Mouse (Mus musculus) telencephalon, adult 2 months (tissue): ENCODE results near the gene Tmem106b.

Experiments used
- DNase-seq: peaks from one replicate; pipeline ENCODE4 v3.0.0-alpha.2; 2011; ENCODE audit warnings: low read depth, low spot score

The Tmem106b gene

DNA sequence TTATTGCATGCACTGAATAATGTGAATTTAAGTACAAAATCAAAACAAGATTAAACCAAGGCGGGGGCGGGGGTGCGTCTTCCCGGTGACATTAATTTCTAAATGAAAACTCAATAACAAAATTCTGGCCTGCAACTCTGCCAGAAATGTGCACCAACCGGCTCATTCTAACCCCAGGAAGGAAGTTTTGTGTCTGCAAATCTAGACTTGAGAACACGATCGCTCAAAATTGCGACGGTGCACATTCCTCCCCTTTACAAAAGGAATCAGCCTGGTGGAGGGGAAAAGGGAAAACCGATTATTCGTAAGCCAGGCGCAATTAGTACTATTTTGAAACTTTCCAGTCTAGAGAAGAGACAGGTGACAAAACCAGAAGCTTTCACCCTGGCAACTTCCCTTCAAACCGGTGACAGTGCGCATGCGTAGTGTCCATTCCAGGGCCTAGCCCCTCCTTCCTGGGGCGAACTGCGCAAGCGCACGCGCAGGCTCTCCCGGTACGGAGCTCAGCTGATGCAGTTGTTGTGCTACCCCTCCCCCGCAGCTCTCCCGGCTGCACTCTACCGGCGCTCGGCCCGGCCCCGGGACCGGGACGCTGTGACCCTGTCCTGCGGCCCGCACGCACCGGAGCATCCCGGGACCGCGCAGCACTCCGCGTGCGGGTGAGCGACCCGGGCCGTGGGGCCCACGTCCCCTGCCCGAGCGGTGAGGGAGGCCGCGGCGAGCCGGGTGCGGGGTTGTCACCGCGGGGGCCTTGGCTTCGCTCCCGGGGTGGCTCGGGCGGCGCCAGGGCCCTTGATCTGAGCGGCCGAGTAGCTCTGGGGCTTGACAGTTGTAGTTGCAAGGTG, at the start of gene Tmem106b:
Gene Tmem106b, plus strand, starts transcription at position 458 of the 845 bp plus-strand sequence.
- peak; percentile 92 for DNase-seq

DNA sequence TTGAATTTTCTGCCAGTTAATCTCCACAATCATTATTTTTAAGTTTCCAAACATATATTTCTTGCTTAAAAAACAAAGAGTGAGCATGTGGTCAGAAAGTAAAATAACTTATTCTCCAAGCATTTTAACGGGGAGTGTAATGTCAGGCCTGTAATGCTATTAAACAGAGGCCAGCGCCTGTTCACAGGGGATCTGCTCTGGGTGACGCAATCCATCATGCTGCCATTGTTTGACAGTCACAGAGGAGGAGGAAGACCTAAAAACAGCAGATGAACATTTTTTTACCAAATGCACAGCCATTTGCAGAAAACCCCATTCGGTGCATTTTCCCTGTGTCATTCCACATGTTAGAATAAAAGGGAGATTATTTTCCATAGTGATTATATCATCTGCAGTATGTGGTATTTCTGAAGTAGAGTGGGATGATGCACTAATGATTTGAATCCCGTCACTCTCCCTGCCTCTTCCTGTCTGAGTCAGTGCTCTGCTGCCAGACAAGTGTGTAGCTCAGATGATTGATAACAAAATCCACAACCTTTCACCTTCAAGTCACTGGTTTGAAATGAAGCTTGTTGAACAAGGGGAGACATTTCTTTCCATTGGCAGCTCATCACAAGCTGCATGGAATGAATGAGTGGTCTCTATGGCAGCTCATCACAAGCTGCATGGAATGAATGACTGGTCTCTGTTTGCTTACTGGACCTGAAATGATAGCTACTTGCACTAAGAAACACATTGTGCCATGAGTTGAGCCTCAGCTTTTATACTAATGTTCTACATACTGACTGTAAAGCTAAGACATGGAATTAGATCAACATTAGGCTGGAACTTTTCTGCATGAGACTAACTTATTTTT, 48.1 kb upstream of the Tmem106b start:
- no peak for DNase-seq

DNA sequence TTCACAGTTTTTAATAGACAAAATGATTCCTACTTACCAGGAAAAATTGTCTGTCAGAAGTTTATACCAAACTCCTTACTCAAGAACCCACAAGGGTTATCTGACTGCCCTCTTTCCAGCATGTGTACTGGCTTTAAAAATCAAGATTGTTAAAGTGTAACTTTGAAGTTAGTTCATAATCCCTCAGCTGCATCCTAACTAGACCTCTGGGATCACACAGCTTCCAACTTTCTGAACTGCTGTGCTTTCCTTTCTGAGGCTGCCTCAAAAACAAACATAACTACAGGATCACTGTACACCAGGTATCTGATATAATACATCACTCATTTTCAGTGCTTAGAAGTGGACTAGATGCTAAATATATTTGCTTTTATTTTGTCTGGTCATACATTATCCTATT, 39.0 kb upstream of the Tmem106b start:
- DNase-seq: no peak

DNA sequence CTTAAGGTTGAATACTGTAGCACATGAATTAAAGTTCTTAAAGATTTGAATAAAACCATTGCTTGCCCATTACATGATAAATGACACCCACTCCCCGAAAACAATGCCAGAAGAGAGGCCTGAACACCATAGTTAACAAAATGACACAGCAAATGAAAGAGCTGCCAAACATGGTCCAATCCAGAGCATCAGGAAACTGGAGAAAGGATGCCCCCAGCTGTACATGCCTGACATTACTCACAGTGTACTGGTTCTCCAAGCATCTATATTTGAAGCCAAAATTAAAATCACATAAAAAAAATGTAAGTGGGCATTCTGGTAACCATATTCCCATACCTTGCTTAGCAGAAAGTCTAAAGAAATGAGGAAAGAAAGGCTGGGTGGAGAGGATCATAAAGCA, 38.6 kb upstream of the Tmem106b start:
- no peak for DNase-seq

- no peak for DNase-seq
Measured at GRCm38 (mm10) chr6:13052408-13053200, 17.0 kb upstream of the Tmem106b start.

GRCm38 (mm10) chr6:13061276-13062039, 8.1 kb upstream of the Tmem106b start:
- DNase-seq: no peak

DNA sequence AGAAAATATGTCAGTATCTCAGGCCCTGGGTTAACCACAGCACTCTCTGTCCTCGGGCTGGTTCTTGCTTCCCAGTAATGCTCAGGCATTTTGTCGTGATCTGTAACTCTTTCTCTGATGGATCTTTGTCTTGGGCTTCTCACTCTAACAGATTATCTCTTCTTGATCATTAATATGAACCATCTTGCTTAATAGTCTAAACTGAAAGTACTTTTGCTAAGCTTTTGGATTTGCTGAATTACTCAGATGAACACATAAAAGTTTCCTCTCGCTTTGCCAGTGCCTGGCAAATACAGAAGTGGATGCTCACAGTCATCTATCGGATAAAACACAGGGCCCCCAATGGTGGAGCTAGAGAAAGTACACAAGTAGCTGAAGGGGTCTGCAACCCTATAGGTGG, 7.5 kb upstream of the Tmem106b start:
- no peak for DNase-seq

DNA sequence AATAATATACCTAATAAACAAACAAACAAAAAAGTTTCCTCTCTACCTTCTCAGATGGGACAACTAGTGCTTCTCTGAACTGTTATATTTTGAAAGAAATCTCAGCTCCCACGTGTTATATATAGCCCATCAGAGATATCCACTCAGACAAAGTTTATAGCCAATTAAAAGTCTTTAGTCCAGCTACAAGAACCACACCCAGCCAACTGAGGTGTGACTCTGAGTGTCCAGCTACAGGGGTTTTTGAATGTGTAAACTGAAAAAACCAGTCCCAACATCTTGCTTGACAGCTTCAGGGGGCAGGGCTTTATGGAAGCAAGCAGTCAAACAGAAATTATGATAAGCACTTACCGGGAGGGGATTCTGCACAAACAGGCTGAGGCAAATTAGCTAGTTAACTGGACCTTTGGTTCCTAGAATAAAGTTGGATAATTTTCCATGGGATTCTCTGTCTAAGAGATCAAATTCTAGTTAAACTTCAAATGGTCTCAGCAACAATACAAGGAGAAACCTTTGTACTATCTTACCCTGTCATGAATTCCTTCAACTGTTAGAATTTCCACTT, 6.8 kb upstream of the Tmem106b start:
- DNase-seq: no peak

DNA sequence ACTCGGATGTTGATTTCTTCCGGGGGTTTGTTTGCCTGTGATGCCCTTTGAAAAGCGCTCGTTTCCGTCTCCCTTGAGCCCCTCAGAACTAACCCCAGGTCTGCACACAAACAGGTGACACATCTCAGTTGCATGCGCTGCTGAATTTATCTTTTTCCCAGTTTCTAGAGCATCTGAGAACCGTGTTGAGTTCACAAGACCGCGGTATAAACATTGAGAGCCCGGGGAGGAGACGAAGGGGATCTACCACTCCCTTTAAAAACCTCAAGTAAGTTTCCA, 527 bp downstream of the Tmem106b start:
- DNase-seq: no peak

GRCm38 (mm10) chr6:13070485-13070884, 926 bp downstream of the Tmem106b start:
- DNase-seq: no peak

GRCm38 (mm10) chr6:13073036-13073435, 3.5 kb downstream of the Tmem106b start:
- DNase-seq: no peak

- no peak for DNase-seq
Measured at GRCm38 (mm10) chr6:13073876-13074275, 4.3 kb downstream of the Tmem106b start.

- no peak for DNase-seq
Measured at GRCm38 (mm10) chr6:13082881-13083280, 13.3 kb downstream of the Tmem106b start.

DNA sequence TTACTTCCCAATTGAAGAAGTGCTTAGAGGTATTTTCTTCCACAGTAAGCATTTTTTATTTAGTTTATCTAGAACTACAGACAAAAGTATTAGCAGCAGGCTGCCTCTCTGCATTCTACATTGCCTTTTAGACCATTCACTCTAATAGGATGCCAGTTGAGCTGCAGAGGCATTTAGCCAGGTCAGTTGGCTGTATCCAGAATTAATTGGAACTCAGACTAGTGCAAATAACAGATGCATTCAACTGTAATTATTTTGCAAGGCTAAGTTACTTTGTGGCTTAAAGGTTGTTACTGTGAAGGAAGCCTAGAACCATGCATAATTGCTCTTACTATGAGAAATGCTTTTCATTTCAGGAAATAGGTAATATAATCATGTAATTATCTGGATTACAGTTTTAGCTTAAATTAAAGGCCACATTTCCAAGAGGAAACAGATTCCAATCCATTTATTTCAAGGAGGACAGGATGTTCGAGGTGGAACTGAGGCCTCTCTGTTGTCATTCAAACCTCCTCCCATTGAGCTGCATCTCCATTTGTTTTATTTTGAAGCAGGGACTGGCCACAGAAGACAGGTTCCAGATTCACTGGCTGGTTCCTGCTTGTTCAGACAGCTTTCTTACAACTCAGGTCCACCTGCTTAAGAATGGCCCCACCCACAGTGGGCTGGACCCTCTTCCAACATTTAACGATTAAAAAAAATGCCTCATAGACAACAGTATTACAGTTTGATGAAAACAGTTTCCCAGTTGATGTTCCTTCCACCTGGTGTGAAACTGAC, 27.3 kb downstream of the Tmem106b start:
- DNase-seq: no peak

DNA sequence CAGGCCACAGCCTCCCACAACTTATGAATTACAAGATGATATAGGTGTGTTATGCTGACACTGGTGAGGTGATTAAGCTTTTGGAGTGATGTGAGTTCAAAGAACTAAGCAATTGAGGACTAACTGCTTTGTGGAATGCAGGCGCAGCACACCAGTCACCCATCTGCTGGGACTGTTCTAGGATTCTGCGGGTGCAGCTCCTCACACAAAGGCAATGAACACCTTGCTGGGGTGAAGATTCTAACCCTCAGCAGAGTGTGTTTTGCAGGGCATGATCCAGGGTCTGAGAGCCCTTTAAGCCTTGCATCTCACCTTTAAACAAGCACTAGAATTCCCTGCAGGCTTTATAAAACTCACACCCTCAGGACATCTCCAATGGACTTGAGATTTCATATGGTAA, 30.6 kb downstream of the Tmem106b start:
- no peak for DNase-seq

DNA sequence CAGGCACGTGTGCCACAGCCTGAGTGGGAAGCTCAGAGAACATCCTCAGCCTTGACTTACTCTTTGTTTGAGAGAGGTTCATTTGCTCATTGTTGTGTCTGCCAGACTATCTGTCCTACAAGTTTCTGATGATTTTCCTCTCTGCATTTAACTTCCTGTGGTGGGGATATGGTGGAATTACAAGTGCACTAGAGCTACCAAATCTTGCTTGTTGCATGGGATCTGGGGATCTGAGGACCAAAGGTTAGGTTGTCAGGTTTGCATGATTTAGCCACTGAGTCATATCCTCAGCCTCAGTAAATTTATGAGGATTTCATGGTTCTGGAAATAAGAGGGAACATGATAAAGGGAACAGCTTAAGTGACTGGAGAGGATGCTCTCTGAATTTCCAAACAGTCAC, 39.1 kb downstream of the Tmem106b start:
- no peak for DNase-seq

- no peak for DNase-seq
Measured at GRCm38 (mm10) chr6:13137255-13137654, 67.7 kb downstream of the Tmem106b start.
